In the genomic region with DNA sequence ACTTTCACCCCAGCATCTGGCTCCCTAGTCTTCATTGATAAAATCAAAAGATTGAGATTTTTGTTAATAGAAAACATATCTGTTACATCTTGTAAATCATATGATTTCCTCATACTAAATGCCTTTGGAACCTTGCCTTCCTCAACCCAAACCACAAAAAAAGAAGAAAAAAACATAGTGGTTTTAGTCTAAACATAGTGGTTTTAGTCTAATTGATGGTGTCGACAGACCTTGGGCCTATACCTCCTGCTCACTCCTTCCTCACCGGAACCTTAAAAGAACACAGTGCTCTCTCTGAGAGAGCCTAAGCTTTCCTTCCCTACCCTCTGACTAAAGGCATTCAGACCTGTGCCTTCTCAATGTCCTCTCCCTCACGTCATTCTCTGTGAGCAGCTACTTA, we compare ENCODE assay signal across 20 mouse cellular contexts. TPM values are rescaled to one million over a fixed set of nuclear protein-coding genes. Genes with fewer than 3 reads are reported as not detected.
DNase-seq lines count a peak whose midpoint lies in the region; ATAC-seq lines count a peak whose summit lies in the region.
"Had no signal": no experiment of that assay in that cellular context is flagged by ENCODE, and none has a peak within 500 bp of the region (broad histone marks: within the 10 kb centered on the region; RNA-seq: fewer than 3 reads in every experiment).

No protein-coding gene starts in this region.

- no peak overlapping the region for H3K9ac ChIP-seq in midbrain, embryonic 11.5 days (ENCODE audit: low read length)
- H3K9ac ChIP-seq: heart, embryonic 13.5 days; hindbrain, embryonic 15.5 days; intestine, embryonic 15.5 days had no signal

- H3K4me3 ChIP-seq in midbrain, embryonic 11.5 days (ENCODE audit: low read depth, low read length) = no peak overlapping the region
- no peak overlapping the region for H3K4me3 ChIP-seq in midbrain, embryonic 10.5 days
- H3K4me3 ChIP-seq: embryonic facial prominence, embryonic 10.5 days; gastrocnemius, adult 2 months; heart, embryonic 13.5 days; hindbrain, embryonic 15.5 days; intestine, embryonic 15.5 days had no signal

- whole genome bisulfite sequencing in midbrain, embryonic 11.5 days = 92% methylated on average over 3 of the region's 3 CpGs
- 92% methylated on average over 3 of the region's 3 CpGs for WGBS in midbrain, embryonic 10.5 days

- H3K27ac ChIP-seq in midbrain, embryonic 11.5 days (ENCODE audit: low read depth, low read length) = no peak overlapping the region
- no peak overlapping the region for H3K27ac ChIP-seq in midbrain, embryonic 10.5 days (replicated peaks)
- H3K27ac ChIP-seq: embryonic facial prominence, embryonic 10.5 days; forebrain, embryonic 10.5 days; gastrocnemius, adult 2 months; heart, embryonic 13.5 days; hindbrain, embryonic 15.5 days; intestine, embryonic 15.5 days had no signal

- peaks cover 5% of the 10 kb centered on the region; the same call in 1 of the 2 replicates for H3K4me1 ChIP-seq in midbrain, embryonic 11.5 days (ENCODE audit: control insufficient read depth, insufficient read depth, low read length)
- peaks cover 12% of the 10 kb centered on the region for H3K4me1 ChIP-seq in midbrain, embryonic 10.5 days

- no peak overlapping the region for H3K4me2 ChIP-seq in midbrain, embryonic 11.5 days
- H3K4me2 ChIP-seq: heart, embryonic 13.5 days; hindbrain, embryonic 15.5 days; intestine, embryonic 15.5 days had no signal

- peaks cover 9% of the 10 kb centered on the region for H3K36me3 ChIP-seq in midbrain, embryonic 11.5 days (ENCODE audit: control insufficient read depth, insufficient read depth, low read length)
- H3K36me3 ChIP-seq in midbrain, embryonic 10.5 days = peaks cover 61% of the 10 kb centered on the region

- no peaks in the 10 kb centered on the region for H3K27me3 ChIP-seq in midbrain, embryonic 11.5 days (ENCODE audit: control insufficient read depth, insufficient read depth, low read length)
- H3K27me3 ChIP-seq in midbrain, embryonic 10.5 days (ENCODE audit: low read depth, poor library complexity, severe bottlenecking) = no peaks in the 10 kb centered on the region
- H3K27me3 ChIP-seq: heart, embryonic 13.5 days; hindbrain, embryonic 15.5 days; intestine, embryonic 15.5 days had no signal

- ATAC-seq in midbrain, embryonic 11.5 days (ENCODE audit: low FRiP score) = no peak
- ATAC-seq: forebrain, embryonic 14.5 days; intestine, embryonic 15.5 days had no signal

- H3K9me3 ChIP-seq in midbrain, embryonic 11.5 days (ENCODE audit: control insufficient read depth, low read length) = no peaks in the 10 kb centered on the region
- no peaks in the 10 kb centered on the region for H3K9me3 ChIP-seq in midbrain, embryonic 10.5 days (replicated peaks)
- H3K9me3 ChIP-seq: embryonic facial prominence, embryonic 10.5 days; forebrain, embryonic 10.5 days; heart, embryonic 13.5 days; hindbrain, embryonic 15.5 days; intestine, embryonic 15.5 days had no signal

- DNase-seq in midbrain, embryonic 11.5 days (ENCODE audit: low spot score, missing footprints) = peak; percentile 77
- DNase-seq in midbrain, embryonic 10.5 days (ENCODE audit: low spot score) = no peak
- peak; percentile 25 for DNase-seq in T-cell, adult 2 months (ENCODE audit: low spot score)
- DNase-seq in induced T-regulatory cell, adult 2 months (ENCODE audit: low read depth) = peak; percentile 29
- no peak for DNase-seq in kidney, adult 18-20 months
- DNase-seq in right cerebral cortex, postnatal 14 days = no peak
- no peak for DNase-seq in spleen, adult 12 weeks (ENCODE audit: low spot score)
- DNase-seq: adrenal gland, postnatal 10 days; cerebellum, adult 11-12 months; cerebellum, adult 9-11 months; cerebellum, postnatal 36 days; gastrocnemius, adult 2 months; gastrocnemius, postnatal 25 days; heart, postnatal 36 days had no signal

RNA-seq across cellular contexts. Expression of a gene that starts 3.1 kb away (rescaled TPM):
- 36.2 and 40.5 TPM in 2 replicates for polyA plus RNA-seq in midbrain, embryonic 11.5 days (2014; fragmentation: Nextera tagmentation; extraction: Ambion mirVana)
- polyA plus RNA-seq in midbrain, embryonic 10.5 days (2016; fragmentation: Nextera tagmentation; extraction: Ambion mirVana) = 30.5 and 31.3 TPM in 2 replicates

RNA-seq across cellular contexts. Expression of a gene that starts 3.4 kb away (rescaled TPM):
- 176 and 180 TPM in 2 replicates for polyA plus RNA-seq in midbrain, embryonic 11.5 days (2014; fragmentation: Nextera tagmentation; extraction: Ambion mirVana)
- polyA plus RNA-seq in midbrain, embryonic 10.5 days (2016; fragmentation: Nextera tagmentation; extraction: Ambion mirVana) = 166 and 170 TPM in 2 replicates

Comparison
In these comparisons a context has a peak if more than half of its experiments do, and no peak if none do; other contexts are left out.
1. DNase-seq: peak in midbrain, embryonic 11.5 days (single experiment), T-cell, adult 2 months (single experiment) and induced T-regulatory cell, adult 2 months (single experiment); none in midbrain, embryonic 10.5 days (single experiment), kidney, adult 18-20 months (single experiment), right cerebral cortex, postnatal 14 days (single experiment) and spleen, adult 12 weeks (single experiment).